Mouse (Mus musculus): ENCODE data around the gene Slc30a1.

Slc30a1 gene

GRCm38 (mm10) chr1:191948600-191948999 is 42.0 kb downstream of the Slc30a1 start:
- ChIA-PET POLR2A (interaction anchor here in 3 of 4 experiments (4.1 to 7.3 kb wide), 4 partner anchors 16 to 18 kb away, joined by 25 to 246 read pairs (median 178); no protein-coding TSS in a partner anchor), CTCF (interaction anchor here in 1 of 4 experiments (1.5 to 5.8 kb wide), 2 partner anchors 10 to 16 kb away, joined by 3 to 34 read pairs; no protein-coding TSS in a partner anchor)

GRCm38 (mm10) chr1:191950611-191951010 is 44.0 kb downstream of the Slc30a1 start:
- CTCF ChIA-PET: interaction anchor here in 1 of 4 experiments (0.9 kb wide), 1 partner anchor 14 kb away, joined by 4 read pairs; no protein-coding TSS in a partner anchor
- POLR2A ChIA-PET: interaction anchor here in 1 of 4 experiments (0.6 kb wide), 1 partner anchor 129 kb away, joined by 3 read pairs; no protein-coding TSS in a partner anchor

GRCm38 (mm10) chr1:191952733-191953335 is 46.3 kb downstream of the Slc30a1 start:
- CTCF ChIA-PET: interaction anchor here in 1 of 4 experiments (2.0 kb wide), 1 partner anchor 12 kb away, joined by 10 read pairs; no protein-coding TSS in a partner anchor
- POLR2A ChIA-PET: interaction anchor here in 2 of 4 experiments (0.9 to 4.2 kb wide), 5 partner anchors 10 to 130 kb away, joined by 3 to 16 read pairs (median 4); no protein-coding TSS in a partner anchor

- POLR2A ChIA-PET: interaction anchor here in 3 of 4 experiments (1.2 to 4.2 kb wide), 9 partner anchors 9 to 133 kb away, joined by 3 to 16 read pairs (median 6); no protein-coding TSS in a partner anchor
- CTCF ChIA-PET: interaction anchor here in 2 of 4 experiments (0.9 to 4.1 kb wide), 3 partner anchors 9 to 379 kb away, joined by 3 to 14 read pairs (median 13); partner anchors contain the start of genes Dtl (in 1 of the 2) and Ints7 (in 1 of the 2)
These were observed 48.5 kb downstream of the Slc30a1 start for GRCm38 (mm10) chr1:191955101-191955500.

GRCm38 (mm10) chr1:191956261-191956660 is 49.7 kb downstream of the Slc30a1 start:
- ChIA-PET CTCF (interaction anchor here in 2 of 4 experiments (0.7 to 4.1 kb wide), 2 partner anchors 8 to 9 kb away, joined by 3 to 14 read pairs; no protein-coding TSS in a partner anchor), POLR2A (interaction anchor here in 3 of 4 experiments (0.8 to 4.2 kb wide), 11 partner anchors 8 to 121 kb away, joined by 3 to 16 read pairs (median 3); no protein-coding TSS in a partner anchor)

- CTCF ChIA-PET: interaction anchor here in 2 of 4 experiments (0.7 to 4.1 kb wide), 2 partner anchors 8 kb away, joined by 3 to 14 read pairs; no protein-coding TSS in a partner anchor
- POLR2A ChIA-PET: interaction anchor here in 3 of 4 experiments (0.8 to 2.9 kb wide), 8 partner anchors 10 to 122 kb away, joined by 3 to 12 read pairs (median 3); no protein-coding TSS in a partner anchor
These were observed 50.3 kb downstream of the Slc30a1 start for GRCm38 (mm10) chr1:191956871-191957270.

- ChIA-PET CTCF (interaction anchor here (0.7 to 4.1 kb wide), 4 partner anchors 7 to 785 kb away, joined by 3 to 14 read pairs (median 4); partner anchors contain the start of gene Traf5 (in 1 of the 4)), POLR2A (interaction anchor here in 3 of 4 experiments (0.6 to 2.9 kb wide), 9 partner anchors 11 to 122 kb away, joined by 3 to 12 read pairs (median 3); no protein-coding TSS in a partner anchor)
These were observed 50.8 kb downstream of the Slc30a1 start for GRCm38 (mm10) chr1:191957321-191957720.

GRCm38 (mm10) chr1:191960946-191961345 is 54.4 kb downstream of the Slc30a1 start:
- ChIA-PET CTCF (no interaction called here), POLR2A (interaction anchor here in 1 of 4 experiments (1.2 kb wide), 1 partner anchor 14 kb away, joined by 6 read pairs; no protein-coding TSS in a partner anchor)
